Mouse (Mus musculus) heart, adult 2 months (tissue): Measurements from ENCODE around the gene Mrpl38. TPM values are rescaled to one million over a fixed set of nuclear protein-coding genes. Genes with fewer than 3 reads are reported as not detected.

Experiments
- DNase-seq, 2 experiments: peaks; one replicate each; pipeline ENCODE4 v3.0.0; 2021
- H3K27ac ChIP-seq: fragments of 200-600 bp; 2 replicates; pipeline ENCODE4 v1.8.1; 2022
- H3K27me3 ChIP-seq: fragments of 200-500 bp; 2 replicates; pipeline ENCODE4 v1.6.1; 2012; ENCODE audit warnings: mild to moderate bottlenecking, low read length, inconsistent platforms, mixed read lengths; ENCODE audit not compliant: control insufficient read depth, insufficient read depth
- H3K36me3 ChIP-seq: fragments of 200-500 bp; 2 replicates; pipeline ENCODE4 v1.6.1; 2012; ENCODE audit warnings: low read length, inconsistent platforms; ENCODE audit not compliant: control insufficient read depth, insufficient read depth
- H3K4me1 ChIP-seq: fragments of 200-500 bp; 2 replicates; pipeline ENCODE4 v1.6.1; 2011; ENCODE audit warnings: low read length; ENCODE audit not compliant: control insufficient read depth, insufficient read depth
- H3K4me3 ChIP-seq: fragments of 200-600 bp; 2 replicates; pipeline ENCODE4 v1.8.1; 2022
- H3K79me2 ChIP-seq: fragments of 200-500 bp; replicated peaks from 2 replicates; pipeline ENCODE4 v1.6.1; 2012; ENCODE audit warnings: mild to moderate bottlenecking, inconsistent platforms, low read length, moderate library complexity, mixed read lengths; ENCODE audit not compliant: control insufficient read depth, insufficient read depth
- H3K9ac ChIP-seq: fragments of 200-500 bp; 2 replicates; pipeline ENCODE4 v1.6.1; 2012; ENCODE audit warnings: low read depth, mild to moderate bottlenecking, control low read depth, inconsistent platforms, low read length, mixed read lengths
- CTCF ChIP-seq: fragments of 200-600 bp; IDR thresholded peaks from 2 replicates; pipeline ENCODE4 v1.8.1; 2022; ENCODE audit warnings: antibody characterized with exemption, mild to moderate bottlenecking, moderate library complexity
- EP300 ChIP-seq: fragments of 200-500 bp; IDR thresholded peaks from 2 replicates; pipeline ENCODE4 v1.6.1; 2011; ENCODE audit warnings: low read depth, low read length, control low read depth; ENCODE audit not compliant: insufficient read depth
- POLR2A ChIP-seq: fragments of 200-500 bp; IDR thresholded peaks from 2 replicates; pipeline ENCODE4 v1.6.1; 2011; ENCODE audit warnings: mild to moderate bottlenecking, low read depth, low read length, control low read depth; ENCODE audit not compliant: insufficient read depth
- WGBS: fragments of 180-500 bp; shearing (Covaris S2); methylation state at CpG from one replicate; pipeline ENCODE4 v1.1.7; 2018; 5-methylcytosine and 5-hydroxymethylcytosine counted together
- intact Hi-C: fragments of 180-260 bp; cut with DNase I; formaldehyde crosslinking; loops from one replicate; pipeline ENCODE4 v1.15.1; 2025
- polyA plus RNA-seq: library from polyadenylated mRNA; depleted of rRNA; stranded (reverse); fragments of >200 nt; gene quantifications from 2 replicates; pipeline ENCODE4 v1.2.3, GENCODE M21; 2012
- total RNA-seq, 2 experiments: library from RNA; stranded (reverse); gene quantifications; 2 replicates each; pipeline ENCODE4 v1.2.3; 2021

Gene Mrpl38
- total and polyA plus RNA-seq, 3 experiments, result 55.5 to 59.7 (median 56.8) TPM

GRCm38 (mm10) chr11:116134171-116134570 lies 4.5 kb downstream of the Mrpl38 start:
- TF ChIP-seq POLR2A (no peak), CTCF (no peak), EP300 (no peak)
- intact Hi-C loops, result loop anchor here (10.0 kb wide), 1 partner anchor 199 kb away; the partner anchor contains the start of genes Recql5 and Sap30bp
- Histone ChIP-seq H3K4me1 (peaks cover 8% of the 10 kb centered on the region), H3K27me3 (no peaks in the 10 kb centered on the region), H3K36me3 (no peaks in the 10 kb centered on the region), H3K27ac (no peak overlapping the region), H3K79me2 (peaks cover 2% of the 10 kb centered on the region; the same call in 1 of the 2 replicates), H3K9ac (no peak overlapping the region), H3K4me3 (no peak overlapping the region)
- WGBS, result 84% methylated on average over 10 of the region's 10 CpGs
- no peak for DNase-seq

DNA sequence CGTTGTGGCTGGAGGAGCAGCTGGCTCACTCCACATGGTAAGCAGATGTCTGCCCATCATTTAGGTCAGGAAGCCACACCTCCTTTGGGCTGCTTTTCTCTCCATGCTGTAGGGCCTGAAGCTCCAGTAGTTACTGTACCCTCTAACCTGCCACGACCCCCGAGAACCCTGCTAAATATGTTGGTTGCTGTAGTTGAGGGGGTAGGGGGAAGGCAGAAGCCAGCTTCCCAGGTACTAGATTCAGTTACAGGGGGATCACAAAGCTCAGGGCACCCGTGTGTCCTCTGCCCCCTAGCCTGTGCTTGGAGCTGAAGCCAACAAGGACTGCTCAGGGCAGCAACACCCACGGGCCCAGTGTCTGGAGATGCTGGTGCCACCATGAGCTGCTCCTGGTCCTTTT lies 5.2 kb downstream of the Mrpl38 start:
- Histone ChIP-seq H3K79me2 (peaks cover 2% of the 10 kb centered on the region; the same call in 1 of the 2 replicates), H3K27me3 (no peaks in the 10 kb centered on the region), H3K27ac (no peak overlapping the region), H3K4me3 (no peak overlapping the region), H3K9ac (no peak overlapping the region), H3K4me1 (peaks cover 8% of the 10 kb centered on the region), H3K36me3 (no peaks in the 10 kb centered on the region)
- DNase-seq, result no peak
- WGBS, result 66% methylated on average over 5 of the region's 5 CpGs
- intact Hi-C loops, result loop anchor here (10.0 kb wide), 1 partner anchor 199 kb away; the partner anchor contains the start of genes Recql5 and Sap30bp
- no peak for TF ChIP-seq POLR2A
- no peak for TF ChIP-seq EP300
- no peak for TF ChIP-seq CTCF

GRCm38 (mm10) chr11:116132366-116133333 lies 6.0 kb downstream of the Mrpl38 start:
- TF ChIP-seq CTCF (peak; percentile 8; the same call in 1 of the 2 replicates), POLR2A (no peak)
- peak; percentile 51 to 54 for DNase-seq
- WGBS, result 71% methylated on average over 16 of the region's 16 CpGs
- Histone ChIP-seq H3K4me3 (no peak overlapping the region), H3K4me1 (peaks cover 12% of the 10 kb centered on the region), H3K79me2 (no peaks in the 10 kb centered on the region), H3K36me3 (no peaks in the 10 kb centered on the region), H3K27ac (no peak overlapping the region), H3K9ac (no peak overlapping the region), H3K27me3 (no peaks in the 10 kb centered on the region)
- intact Hi-C loops, result loop anchor here (10.0 kb wide), 1 partner anchor 198 kb away; the partner anchor contains the start of genes Recql5 and Sap30bp

DNA sequence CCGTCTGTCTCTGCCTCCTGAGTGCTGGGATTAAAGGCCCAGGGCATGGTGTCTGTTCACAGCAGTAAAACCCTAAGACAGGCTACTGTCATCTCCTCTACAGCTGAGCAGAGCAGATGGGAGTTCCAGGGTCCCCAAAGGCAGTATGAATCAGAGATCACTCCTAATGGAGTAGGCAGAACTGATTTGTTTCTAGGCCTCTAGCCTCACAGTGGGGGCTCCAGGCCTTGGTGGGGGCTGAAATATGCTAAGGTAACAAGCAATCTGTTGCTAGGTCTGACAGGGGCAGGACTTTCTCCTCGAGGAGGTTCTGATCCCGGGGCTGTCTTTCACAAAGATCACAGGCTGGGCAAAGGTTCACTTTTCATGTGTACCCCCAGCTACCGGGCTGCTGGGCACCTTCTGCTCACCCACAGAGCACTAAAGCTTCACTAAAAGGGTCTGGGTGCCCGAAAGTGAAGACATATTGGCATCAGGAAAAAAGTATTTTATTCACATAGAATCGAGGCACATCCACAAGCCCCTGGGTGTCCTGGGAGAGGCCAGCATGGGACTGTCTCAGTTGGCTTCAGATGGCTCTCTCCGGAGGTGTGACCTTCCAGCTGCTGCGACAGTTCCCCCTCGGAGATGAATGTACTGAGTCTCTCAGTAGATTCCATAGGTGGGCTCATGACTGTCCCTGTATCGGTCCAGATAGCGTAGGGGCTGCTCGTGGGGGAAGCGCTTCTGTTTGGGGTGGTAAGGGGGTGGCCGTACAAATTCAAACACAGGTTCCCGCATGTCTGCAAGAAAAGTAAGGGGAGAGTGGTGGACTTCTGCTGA lies 7.1 kb downstream of the Mrpl38 start:
- intact Hi-C loops, result loop anchor here (2.0 to 10.0 kb wide), 2 partner anchors 99 to 197 kb away; partner anchors contain the start of genes Recql5 and Sap30bp
- Histone ChIP-seq H3K27ac (peak overlapping the region; percentile 96), H3K4me3 (peak overlapping the region; percentile 70), H3K79me2 (no peaks in the 10 kb centered on the region), H3K27me3 (no peaks in the 10 kb centered on the region), H3K9ac (peak overlapping the region; percentile 88), H3K4me1 (peaks cover 14% of the 10 kb centered on the region), H3K36me3 (no peaks in the 10 kb centered on the region)
- WGBS, result 76% methylated on average over 15 of the region's 15 CpGs
- TF ChIP-seq POLR2A, result no peak
- DNase-seq, result no peak

- Histone ChIP-seq H3K27ac (peak within 1 kb of the TSS; percentile 96), H3K27me3 (no peaks in the 10 kb centered on the region), H3K79me2 (no peaks in the 10 kb centered on the region), H3K4me1 (peaks cover 14% of the 10 kb centered on the region), H3K36me3 (no peaks in the 10 kb centered on the region), H3K4me3 (peak within 1 kb of the TSS; percentile 70), H3K9ac (peak within 1 kb of the TSS; percentile 88)
- TF ChIP-seq POLR2A, result peak; percentile 81
- peak; percentile 83; the same call in 1 of the 2 replicates for TF ChIP-seq EP300
- TF ChIP-seq CTCF, result no peak
- under 1% methylated on average over 69 of the region's 69 CpGs for WGBS
- intact Hi-C loops, result loop anchor here (1.0 to 10.0 kb wide), 4 partner anchors 22 to 196 kb away; partner anchors contain the start of genes Recql5 and Sap30bp
- DNase-seq, result peak; percentile 92
Measured at GRCm38 (mm10) chr11:116130488-116131205, 8.0 kb downstream of the Mrpl38 start, which contains the start of gene Trim65. Trim65 (minus strand) TSS chr11:116131128.
